Mouse (Mus musculus) midbrain, embryonic 14.5 days (tissue): Measurements from ENCODE around the gene Pik3c2b. TPM values are rescaled to one million over a fixed set of nuclear protein-coding genes. Genes with fewer than 3 reads are reported as not detected.

Experiments used
- ATAC-seq: fragments of 200-750 bp; cut with Nextera tagmentation; 2 replicates; pipeline ENCODE4 v1.8.0; 2017; ENCODE audit warnings: moderate number of reproducible peaks, moderate library complexity; ENCODE audit not compliant: low FRiP score, low TSS enrichment
- DNase-seq: peaks from one replicate; pipeline ENCODE4 v3.0.0-alpha.2; 2015
- H3K27ac ChIP-seq: fragments of 300-500 bp; sonication (generic); replicated peaks from 2 replicates; pipeline ENCODE4 v1.5.1; 2014; ENCODE audit warnings: mild to moderate bottlenecking, low read depth, low read length, moderate library complexity
- H3K27me3 ChIP-seq: fragments of 300-500 bp; sonication (generic); 2 replicates; pipeline ENCODE4 v1.6.1; 2014; ENCODE audit warnings: low read length, control low read depth, mixed read lengths; ENCODE audit not compliant: control insufficient read depth, insufficient read depth
- H3K36me3 ChIP-seq: fragments of 300-500 bp; sonication (generic); 2 replicates; pipeline ENCODE4 v1.6.1; 2014; ENCODE audit warnings: low read length, control low read depth; ENCODE audit not compliant: control insufficient read depth, insufficient read depth
- H3K4me1 ChIP-seq: fragments of 300-500 bp; sonication (generic); 2 replicates; pipeline ENCODE4 v1.6.1; 2014; ENCODE audit warnings: mild to moderate bottlenecking, antibody characterized with exemption, low read length, control low read depth; ENCODE audit not compliant: control insufficient read depth, insufficient read depth
- H3K4me2 ChIP-seq: fragments of 300-500 bp; sonication (generic); 2 replicates; pipeline ENCODE4 v1.6.1; 2014; ENCODE audit warnings: mild to moderate bottlenecking, low read length, moderate library complexity
- H3K4me3 ChIP-seq: fragments of 300-500 bp; sonication (generic); replicated peaks from 2 replicates; pipeline ENCODE4 v1.5.1; 2014; ENCODE audit warnings: low read depth, low read length
- H3K9ac ChIP-seq: fragments of 300-500 bp; sonication (generic); replicated peaks from 2 replicates; pipeline ENCODE4 v1.6.1; 2014; ENCODE audit warnings: mild to moderate bottlenecking, low read length, moderate library complexity
- H3K9me3 ChIP-seq: fragments of 300-500 bp; sonication (generic); 2 replicates; pipeline ENCODE4 v1.6.1; 2016; ENCODE audit warnings: low read length, control low read depth, mixed read lengths; ENCODE audit not compliant: control insufficient read depth
- WGBS: fragments of 180-500 bp; shearing (Covaris S2); extraction: QIAGEN DNeasy Blood & Tissue Kit; methylation state at CpG from one replicate; pipeline ENCODE4 v1.1.7; 2014; 5-methylcytosine and 5-hydroxymethylcytosine counted together
- polyA plus RNA-seq: library from polyadenylated mRNA; unstranded; fragments of >200 nt; fragmentation: Nextera tagmentation; extraction: Ambion mirVana; gene quantifications from 2 replicates; pipeline ENCODE4 v1.2.1, GENCODE M21; 2014

The Pik3c2b gene
- polyA plus RNA-seq, 1 experiment from 2014 or later = 17.0 TPM

DNA sequence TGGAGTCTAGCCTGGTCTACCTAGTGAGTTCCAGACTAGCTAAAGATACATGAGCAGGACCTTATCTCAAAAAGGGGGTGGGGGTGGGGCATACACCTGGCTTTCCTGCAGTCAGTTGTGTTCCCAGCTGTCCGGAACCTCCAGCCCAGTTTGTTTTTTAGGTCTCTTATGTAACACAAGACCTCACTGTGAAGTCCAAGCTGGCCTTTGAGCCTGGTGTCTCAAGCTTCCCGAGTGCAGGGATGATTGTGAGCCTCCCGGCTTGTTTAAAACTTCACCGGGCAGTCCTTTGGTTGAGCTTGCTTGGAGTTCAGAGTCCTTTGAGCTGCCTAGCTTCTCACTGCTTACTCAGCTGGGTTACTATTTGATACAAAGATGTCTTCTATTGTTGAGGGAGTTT is 88.6 kb downstream of the Pik3c2b start:
- H3K27me3 ChIP-seq = no peaks in the 10 kb centered on the region
- no peaks in the 10 kb centered on the region for H3K9me3 ChIP-seq
- DNase-seq (no peak), ATAC-seq (no peak)
- H3K4me1 ChIP-seq = peaks cover 41% of the 10 kb centered on the region
- H3K36me3 ChIP-seq = peaks cover 27% of the 10 kb centered on the region
- no peak overlapping the region for H3K27ac ChIP-seq
- peak overlapping the region; percentile 95 for H3K4me3 ChIP-seq
- H3K4me2 ChIP-seq = peak overlapping the region; percentile 99
- H3K9ac ChIP-seq = peak overlapping the region; percentile 79
- WGBS = 23% methylated on average over 4 of the region's 4 CpGs

DNA sequence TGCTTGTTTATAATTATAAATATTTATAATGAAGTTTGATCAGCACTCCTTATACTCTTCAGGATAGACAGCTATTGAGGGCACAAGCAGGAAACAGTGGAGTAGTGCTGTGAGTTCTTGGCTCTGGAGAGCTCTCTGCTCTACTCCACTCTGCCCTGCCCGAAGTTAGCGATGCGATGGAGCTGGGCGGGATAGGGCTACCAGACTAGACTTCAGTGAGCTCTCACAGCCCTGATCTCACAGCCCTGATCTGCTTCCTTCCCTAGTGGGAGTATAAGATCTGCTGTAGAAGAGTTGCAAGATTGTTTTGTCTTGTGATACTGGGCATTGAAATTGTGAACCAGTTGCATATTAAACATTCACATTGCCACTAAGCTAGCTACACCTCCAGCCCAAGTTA is 89.4 kb downstream of the Pik3c2b start:
- peak overlapping the region; percentile 27; the same call in 1 of the 2 replicates for H3K9ac ChIP-seq
- H3K27ac ChIP-seq = no peak overlapping the region
- WGBS = 50% methylated on average over 4 of the region's 4 CpGs
- H3K36me3 ChIP-seq = peaks cover 32% of the 10 kb centered on the region
- H3K4me3 ChIP-seq = peak overlapping the region; percentile 95
- H3K4me2 ChIP-seq = peak overlapping the region; percentile 99
- H3K4me1 ChIP-seq = peaks cover 41% of the 10 kb centered on the region
- DNase-seq (no peak), ATAC-seq (no peak)
- no peaks in the 10 kb centered on the region for H3K27me3 ChIP-seq
- no peaks in the 10 kb centered on the region for H3K9me3 ChIP-seq

DNA sequence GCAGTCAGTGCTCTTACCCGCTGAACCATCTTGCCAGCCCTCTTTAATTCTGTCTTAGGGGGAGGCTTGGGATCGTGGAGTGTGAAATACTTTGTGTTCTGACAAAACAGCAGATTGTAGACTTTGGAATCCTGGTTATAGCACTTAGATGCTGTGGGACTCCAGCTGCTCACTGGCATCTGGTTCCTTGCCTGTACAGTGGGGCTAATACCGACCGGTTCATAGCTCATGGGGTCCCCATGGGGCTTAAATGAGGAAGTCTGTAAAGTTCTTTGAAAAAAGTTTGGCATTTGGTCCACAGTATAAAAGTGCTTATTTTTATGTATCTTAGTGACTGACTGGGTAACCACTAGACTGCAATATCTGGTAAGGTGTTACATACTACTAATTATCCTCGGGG is 90.3 kb downstream of the Pik3c2b start:
- Histone ChIP-seq H3K27me3 (no peaks in the 10 kb centered on the region), H3K4me3 (0 out of 2 replicates have a peak overlapping the region, but pooled peaks have one; percentile 95), H3K36me3 (peaks cover 40% of the 10 kb centered on the region), H3K4me1 (peaks cover 36% of the 10 kb centered on the region), H3K4me2 (peak overlapping the region; percentile 99), H3K9me3 (no peaks in the 10 kb centered on the region), H3K9ac (0 out of 2 replicates have a peak overlapping the region, but pooled peaks have one; percentile 14), H3K27ac (no peak overlapping the region)
- DNase-seq = no peak
- no peak for ATAC-seq
- 65% methylated on average over 5 of the region's 5 CpGs for WGBS

DNA sequence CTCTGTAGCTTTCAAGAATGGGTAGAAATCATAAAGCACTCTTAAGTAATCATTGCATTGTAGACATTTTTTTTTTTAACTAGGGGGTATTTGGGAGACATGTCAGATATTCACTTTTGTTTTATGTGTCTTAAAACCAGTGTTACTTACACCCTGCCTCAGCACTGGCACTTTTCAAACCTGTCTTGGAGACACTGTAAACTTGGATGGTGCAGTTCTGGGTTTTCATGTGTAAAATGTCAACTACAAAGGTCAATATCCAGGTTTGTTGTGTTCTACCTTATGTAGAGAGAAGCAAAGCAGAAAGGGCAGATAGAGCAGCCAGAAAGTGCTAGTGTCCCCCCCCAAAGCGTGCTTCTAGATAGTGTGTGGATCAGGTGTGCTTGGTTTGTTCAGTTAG is 92.9 kb downstream of the Pik3c2b start:
- Histone ChIP-seq H3K36me3 (peaks cover 48% of the 10 kb centered on the region), H3K9ac (no peak overlapping the region), H3K9me3 (no peaks in the 10 kb centered on the region), H3K4me2 (no peak overlapping the region), H3K4me1 (peaks cover 24% of the 10 kb centered on the region), H3K27ac (no peak overlapping the region), H3K4me3 (no peak overlapping the region), H3K27me3 (no peaks in the 10 kb centered on the region)
- WGBS = 98% methylated on average over 1 of the region's 1 CpGs
- ATAC-seq (no peak), DNase-seq (no peak)

- Histone ChIP-seq H3K4me3 (no peak overlapping the region), H3K9ac (no peak overlapping the region), H3K27me3 (no peaks in the 10 kb centered on the region), H3K4me1 (no peaks in the 10 kb centered on the region), H3K9me3 (peaks cover 5% of the 10 kb centered on the region; the same call in 1 of the 2 replicates), H3K27ac (no peak overlapping the region), H3K4me2 (no peak overlapping the region), H3K36me3 (0 out of 2 replicates have a peak, but pooled peaks cover 5% of the 10 kb centered on the region)
- 64% methylated on average over 22 of the region's 22 CpGs for WGBS
- DNase-seq (peak; percentile 89), ATAC-seq (no peak)
Observed at GRCm38 (mm10) chr1:133146014-133147009, 100.8 kb downstream of the Pik3c2b start.

DNA sequence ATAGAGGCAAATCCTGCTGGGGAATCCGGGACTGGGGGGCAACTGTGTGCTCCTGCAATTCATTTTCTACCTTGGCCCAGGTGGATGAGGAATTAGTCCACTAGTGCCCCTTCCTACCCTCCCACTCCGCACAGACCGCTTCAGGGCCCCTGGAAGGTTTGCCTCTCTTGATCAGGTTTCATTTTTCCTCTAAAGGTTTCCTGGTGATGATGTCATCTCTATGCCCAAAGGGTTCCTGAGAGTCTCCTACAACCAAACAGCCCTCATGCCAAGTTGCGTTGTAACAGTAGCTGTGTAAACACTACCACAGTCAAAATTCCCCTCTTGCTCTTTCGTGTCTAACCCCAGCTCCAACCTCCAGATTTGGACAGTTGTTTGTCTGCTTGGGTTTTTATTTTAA is 101.9 kb downstream of the Pik3c2b start:
- H3K4me3 ChIP-seq = no peak overlapping the region
- no peak overlapping the region for H3K9ac ChIP-seq
- no peaks in the 10 kb centered on the region for H3K27me3 ChIP-seq
- H3K4me1 ChIP-seq = no peaks in the 10 kb centered on the region
- WGBS = 91% methylated on average over 5 of the region's 5 CpGs
- no peak overlapping the region for H3K27ac ChIP-seq
- H3K4me2 ChIP-seq = no peak overlapping the region
- no peak for DNase-seq
- ATAC-seq = no peak
- H3K36me3 ChIP-seq = no peaks in the 10 kb centered on the region
- peaks cover 5% of the 10 kb centered on the region; the same call in 1 of the 2 replicates for H3K9me3 ChIP-seq

DNA sequence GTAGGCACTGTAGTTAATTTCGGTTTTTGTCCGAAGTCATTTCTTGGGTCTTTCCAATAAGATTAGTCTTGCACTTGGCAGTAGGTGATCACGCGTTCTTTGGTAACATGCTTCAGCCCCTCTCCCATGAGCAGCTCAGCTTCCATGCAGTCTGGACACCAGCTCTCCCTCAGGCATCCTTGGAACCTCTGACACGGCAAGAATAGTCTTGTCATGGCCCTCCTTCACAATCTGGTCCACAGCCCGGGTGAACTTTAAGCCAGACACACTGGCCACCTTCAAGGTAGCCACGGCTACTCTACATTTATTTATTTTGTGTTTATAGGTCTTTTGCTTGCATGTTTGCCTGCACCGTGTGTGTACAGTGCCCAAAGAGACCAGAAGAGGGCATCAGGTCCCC is 102.7 kb downstream of the Pik3c2b start:
- Histone ChIP-seq H3K27ac (no peak overlapping the region), H3K4me1 (no peaks in the 10 kb centered on the region), H3K4me3 (no peak overlapping the region), H3K27me3 (no peaks in the 10 kb centered on the region), H3K4me2 (no peak overlapping the region), H3K9ac (no peak overlapping the region), H3K9me3 (peaks cover 5% of the 10 kb centered on the region; the same call in 1 of the 2 replicates), H3K36me3 (no peaks in the 10 kb centered on the region)
- ATAC-seq = no peak
- no peak for DNase-seq
- 92% methylated on average over 8 of the region's 8 CpGs for WGBS

DNA sequence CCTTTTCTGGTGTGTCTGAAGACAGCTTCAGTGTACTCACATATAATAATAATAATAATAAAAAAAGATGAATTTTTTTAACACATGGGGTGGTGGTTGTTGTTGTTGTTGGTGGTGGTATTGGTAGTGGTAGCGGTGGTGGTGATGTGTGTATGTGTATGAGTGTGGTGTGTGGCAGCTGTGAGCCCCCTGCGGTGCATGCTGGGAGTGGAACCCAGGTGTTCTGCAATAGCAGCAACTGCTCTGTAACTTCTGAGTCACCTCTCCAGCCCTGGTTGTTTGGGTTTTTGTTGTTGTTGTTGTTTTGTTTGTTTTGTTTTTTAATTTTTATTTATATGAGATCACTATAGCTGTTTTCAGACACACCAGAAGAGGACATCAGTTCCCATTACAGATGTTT is 105.1 kb downstream of the Pik3c2b start:
- DNase-seq (no peak), ATAC-seq (no peak)
- Histone ChIP-seq H3K27me3 (no peaks in the 10 kb centered on the region), H3K4me3 (no peak overlapping the region), H3K36me3 (no peaks in the 10 kb centered on the region), H3K27ac (no peak overlapping the region), H3K9ac (no peak overlapping the region), H3K9me3 (peaks cover 5% of the 10 kb centered on the region; the same call in 1 of the 2 replicates), H3K4me1 (no peaks in the 10 kb centered on the region), H3K4me2 (no peak overlapping the region)
- 91% methylated on average over 2 of the region's 2 CpGs for WGBS
